Mouse (Mus musculus) adrenal gland, postnatal 36 days (tissue): ENCODE results near the gene Prr29. TPM values are rescaled to one million over a fixed set of nuclear protein-coding genes. Genes with fewer than 3 reads are reported as not detected.
A peak's percentile ranks its signal among the peaks of the same experiment; 100 is the strongest.
"Not testable (repeated sequence)": the region's sequence is repeated elsewhere in the genome, so short reads cannot be mapped to it uniquely, and the experiment has no call there.

Experiments used
- DNase-seq, 2 experiments: peaks; one replicate each; pipeline ENCODE4 v3.0.0; 2021; ENCODE audit warnings: mixed read lengths in 1 of 2
- total RNA-seq, 2 experiments: library from RNA; stranded (reverse); gene quantifications; 2 replicates each; pipeline ENCODE4 v1.2.3; 2021

Gene Prr29
- total RNA-seq, 2 experiments from 2014 or later, result not detected

DNA sequence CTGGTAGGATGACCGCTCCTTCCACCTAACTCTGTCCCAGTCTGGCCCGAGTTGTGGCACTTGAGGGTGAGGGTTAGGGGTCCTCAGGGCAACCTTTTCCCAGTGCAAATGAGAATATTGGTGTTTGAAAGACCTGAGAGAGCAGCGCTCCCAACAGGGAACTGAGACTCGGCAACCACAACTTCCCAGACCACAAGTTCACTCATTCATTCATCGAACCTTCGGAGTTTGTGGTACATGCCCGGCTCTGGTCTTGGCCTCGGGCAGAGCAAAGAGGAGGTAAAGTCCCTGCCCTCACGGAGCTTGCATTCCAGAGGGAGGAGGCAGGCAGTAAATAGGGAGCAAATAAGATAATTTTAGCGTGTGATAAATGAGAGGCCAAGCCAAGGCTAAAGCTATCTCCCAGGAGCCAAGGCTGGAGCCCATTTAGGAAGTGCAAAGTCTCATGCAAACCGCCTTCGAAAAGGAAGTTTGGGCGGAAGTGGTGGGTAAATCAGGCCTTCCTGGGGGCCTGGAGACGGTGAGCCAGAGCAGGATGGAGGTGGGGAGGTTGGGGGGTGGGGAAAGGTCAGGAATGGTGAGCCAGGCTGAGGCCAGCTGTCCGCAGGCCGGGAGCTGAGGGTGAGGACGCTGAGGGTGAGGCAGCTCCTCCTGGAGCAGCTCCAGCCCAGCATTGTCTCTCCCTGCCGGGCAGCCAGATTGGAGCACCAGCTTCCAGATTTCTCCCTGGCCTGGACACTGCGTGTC is 9.7 kb upstream of the Prr29 start:
- peak; percentile 66 to 76 for DNase-seq

DNA sequence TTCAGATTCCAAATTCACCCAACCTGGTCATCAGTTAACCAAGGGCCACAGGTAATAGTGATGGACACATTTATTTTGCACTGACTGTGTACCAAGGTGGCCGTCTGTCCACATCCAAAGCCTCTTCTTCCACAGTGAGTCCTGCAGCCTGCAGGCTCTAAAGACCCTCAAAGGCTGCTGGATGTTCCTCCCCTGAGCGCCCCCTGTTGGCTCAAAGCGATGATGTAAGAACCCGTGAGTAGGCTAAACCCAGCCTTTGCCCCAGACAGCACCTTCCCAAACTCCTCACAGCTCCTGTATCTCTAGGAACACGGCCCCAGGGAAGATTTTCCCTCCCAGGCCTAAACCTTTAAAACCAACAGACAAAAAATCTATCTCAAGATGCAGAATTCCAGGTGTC is 5.9 kb upstream of the Prr29 start:
- no peak for DNase-seq

DNA sequence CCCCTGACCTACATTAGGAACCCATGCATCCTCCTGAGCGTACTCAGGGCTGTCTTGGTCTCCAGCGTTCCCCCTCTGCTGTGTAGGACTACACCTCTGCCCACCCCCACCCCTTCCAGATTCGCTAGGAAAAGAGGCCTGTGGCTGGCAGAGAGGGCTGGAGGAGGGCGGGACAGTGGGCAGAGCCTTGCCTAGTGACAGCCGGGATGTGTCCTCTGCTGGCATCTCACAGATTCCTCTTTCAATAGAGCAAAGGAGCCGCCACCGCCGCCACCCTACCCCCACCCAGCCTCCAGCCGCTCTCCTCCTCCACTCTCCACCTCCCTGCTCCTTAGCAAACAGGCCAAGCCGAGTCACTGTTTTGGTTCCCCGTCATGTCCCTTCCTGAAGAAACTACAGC is 560 bp upstream of the Prr29 start:
- peak; percentile 28 to 54 for DNase-seq

DNA sequence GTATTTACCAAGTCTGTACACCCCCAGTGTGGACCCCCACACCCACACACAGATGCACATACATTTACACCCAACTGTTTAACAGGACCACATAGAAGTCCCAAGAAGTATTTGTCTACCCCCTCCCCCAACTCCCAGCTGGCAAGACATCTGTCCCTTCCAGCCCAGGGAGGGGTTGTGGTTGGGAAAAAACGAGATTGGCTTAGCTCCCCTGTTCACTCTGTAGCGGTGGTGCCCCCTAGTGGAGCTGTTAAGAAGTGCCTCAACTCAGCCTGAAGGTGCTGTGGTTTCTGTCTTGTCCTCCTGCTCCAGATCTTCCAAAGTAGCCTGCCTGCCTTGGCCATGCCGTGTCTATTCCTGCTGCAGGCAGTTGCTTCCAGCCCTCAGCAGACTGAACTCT is 1.0 kb downstream of the Prr29 start:
- peak; percentile 84 to 88 for DNase-seq

DNA sequence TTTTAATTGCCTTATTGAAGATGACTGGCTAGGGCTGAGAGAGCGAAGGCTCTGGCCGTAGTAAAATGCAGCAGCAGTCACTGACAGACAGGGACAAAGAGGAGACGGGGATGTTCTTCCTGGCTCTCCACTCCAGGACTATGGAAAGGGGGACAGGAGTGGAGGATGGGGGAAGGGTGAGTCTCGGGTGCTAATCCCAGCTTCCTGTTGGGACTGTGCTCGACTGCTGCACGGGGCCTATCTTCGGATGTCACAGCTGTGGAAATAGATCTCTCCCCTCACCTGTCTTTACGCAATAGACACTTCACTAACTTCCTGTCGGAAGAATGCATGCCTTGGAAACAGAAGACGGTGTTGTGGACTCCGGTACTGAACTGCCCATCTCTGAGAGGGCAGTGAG is 8.7 kb downstream of the Prr29 start:
- DNase-seq, result no peak

DNA sequence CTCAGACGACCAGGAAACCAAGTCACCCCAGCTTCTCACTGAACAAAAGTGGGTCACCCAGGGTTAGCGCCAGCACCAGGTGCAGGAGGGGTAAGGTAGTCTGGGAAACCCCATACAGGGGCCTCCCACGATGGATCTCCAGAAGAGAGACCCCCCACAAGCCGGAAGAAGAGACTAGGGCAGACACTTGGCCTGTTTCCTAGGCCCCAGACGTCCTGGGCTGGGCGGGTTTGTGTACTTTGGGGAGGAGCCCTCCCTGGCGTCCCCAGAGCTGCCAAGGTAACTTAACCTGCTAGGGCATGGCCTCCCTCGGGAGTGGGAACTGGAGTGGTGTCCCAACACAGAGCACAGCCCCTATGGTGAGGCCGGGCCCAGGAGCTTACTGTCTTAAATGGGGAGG is 9.3 kb downstream of the Prr29 start:
- no peak for DNase-seq

DNA sequence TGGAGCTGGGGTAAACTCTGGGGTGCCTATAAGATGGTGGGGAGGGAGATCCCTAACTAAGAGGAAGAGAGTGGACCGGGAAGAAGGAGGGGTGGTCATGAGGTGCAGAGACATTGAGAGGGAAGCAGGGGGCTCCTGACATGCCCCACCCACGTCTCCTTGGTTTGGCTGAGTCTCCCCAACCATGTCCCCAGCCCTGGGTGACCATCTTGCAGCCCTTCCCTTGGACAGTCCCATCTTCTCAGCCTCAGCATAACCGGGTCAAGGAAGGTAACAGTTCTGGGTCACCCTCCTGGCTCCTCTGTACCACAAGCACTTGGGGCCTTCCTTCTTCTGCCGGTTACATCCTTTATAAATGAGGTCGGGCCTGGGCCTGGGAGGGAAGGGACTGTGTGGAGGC is 9.7 kb downstream of the Prr29 start:
- no peak for DNase-seq

DNA sequence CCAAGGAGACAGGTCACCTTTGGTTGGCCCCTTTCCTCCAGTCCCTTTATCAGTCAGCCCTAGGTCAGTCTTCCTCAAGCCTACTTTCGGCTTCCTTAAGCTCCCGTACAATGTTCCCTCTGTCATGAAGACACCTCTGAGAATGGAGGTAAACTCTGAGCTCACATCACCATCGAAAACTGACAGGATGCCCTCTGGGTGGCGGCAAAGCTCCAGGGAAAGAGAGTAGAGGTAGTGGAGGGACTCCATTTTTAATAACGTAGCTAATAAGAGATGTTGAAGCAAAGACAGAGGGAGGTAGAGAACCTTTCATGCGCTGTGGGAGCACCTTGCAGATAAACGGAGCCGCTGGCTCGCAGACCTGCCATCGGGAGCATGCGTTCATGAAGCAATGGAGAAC is 15.7 kb downstream of the Prr29 start:
- DNase-seq, result no peak

DNA sequence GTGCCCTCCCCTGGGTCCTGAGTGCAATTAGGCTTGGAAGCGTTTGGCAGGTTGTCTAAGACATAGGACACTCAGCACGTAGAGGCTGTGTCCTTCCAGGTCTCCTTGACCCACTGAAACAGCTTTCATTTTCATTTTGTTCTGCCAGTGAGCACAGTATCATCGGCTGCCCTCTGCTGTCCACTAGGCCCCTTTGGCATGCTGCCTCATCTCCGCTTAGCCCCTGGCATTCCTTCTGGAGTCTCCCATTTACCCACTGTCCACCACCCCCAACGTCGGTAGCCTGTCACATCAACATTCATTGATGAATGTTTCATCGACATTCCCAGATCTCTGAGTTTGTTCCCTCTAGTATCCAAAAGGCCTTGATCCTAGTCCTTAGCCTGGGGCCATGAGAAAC is 16.6 kb downstream of the Prr29 start:
- peak; percentile 62 to 77 for DNase-seq

DNA sequence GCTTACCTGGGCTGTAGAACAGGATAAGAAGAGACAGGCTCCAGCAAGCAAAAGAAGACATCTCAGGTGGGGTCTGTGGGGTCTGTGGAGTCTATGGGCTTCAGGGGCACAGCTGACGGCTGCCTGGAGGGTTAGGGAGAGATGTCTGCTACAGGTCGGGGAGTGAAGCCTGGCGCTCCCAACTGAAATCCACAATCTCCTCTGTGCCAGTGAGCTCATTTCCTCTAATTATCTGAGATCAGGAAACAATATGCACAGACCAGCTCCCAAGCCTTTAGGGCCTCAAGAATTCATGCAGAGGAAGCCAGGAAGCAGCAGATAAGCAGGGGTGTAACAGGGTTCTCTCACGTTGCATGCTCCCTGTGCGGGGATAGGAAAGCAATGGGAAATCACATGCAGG is 17.2 kb downstream of the Prr29 start:
- DNase-seq, result peak in 1 of 2 experiments; percentile 30

DNA sequence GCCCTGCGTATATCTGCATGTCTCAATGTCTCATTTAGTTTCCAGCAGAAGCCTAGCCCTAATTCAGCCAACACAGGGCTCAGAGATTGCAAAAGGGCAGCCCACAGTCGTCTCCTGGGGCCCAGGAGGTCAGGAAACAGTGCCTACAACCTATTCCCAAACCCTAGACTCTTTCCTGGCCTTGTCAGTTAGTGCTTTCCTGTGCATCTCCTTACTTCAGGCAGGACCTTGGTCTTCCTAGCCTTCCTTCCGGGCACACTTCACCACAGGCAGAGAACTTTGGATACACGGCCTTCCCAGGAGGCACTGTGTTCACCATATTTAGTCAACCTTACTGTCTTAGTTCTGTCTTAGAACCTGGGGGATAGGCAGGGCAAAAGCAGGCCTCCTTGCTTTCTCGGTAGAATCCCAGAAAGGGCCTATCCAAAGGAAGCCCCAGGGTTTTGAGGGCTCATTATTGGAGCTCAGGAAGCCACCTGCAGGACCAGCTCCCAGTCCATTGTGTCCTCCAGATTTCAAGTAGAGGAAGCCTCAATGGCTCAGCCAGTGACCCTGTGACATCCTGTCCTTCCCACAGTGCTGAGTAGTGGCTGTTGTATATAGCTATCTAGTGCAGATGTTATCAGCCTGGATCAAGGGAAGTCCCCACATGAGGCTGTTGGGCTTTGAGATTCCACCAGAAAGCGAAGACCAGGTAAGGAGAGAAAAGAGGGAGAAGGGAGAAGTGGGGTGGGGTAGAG is 17.9 kb downstream of the Prr29 start:
- no peak for DNase-seq

DNA sequence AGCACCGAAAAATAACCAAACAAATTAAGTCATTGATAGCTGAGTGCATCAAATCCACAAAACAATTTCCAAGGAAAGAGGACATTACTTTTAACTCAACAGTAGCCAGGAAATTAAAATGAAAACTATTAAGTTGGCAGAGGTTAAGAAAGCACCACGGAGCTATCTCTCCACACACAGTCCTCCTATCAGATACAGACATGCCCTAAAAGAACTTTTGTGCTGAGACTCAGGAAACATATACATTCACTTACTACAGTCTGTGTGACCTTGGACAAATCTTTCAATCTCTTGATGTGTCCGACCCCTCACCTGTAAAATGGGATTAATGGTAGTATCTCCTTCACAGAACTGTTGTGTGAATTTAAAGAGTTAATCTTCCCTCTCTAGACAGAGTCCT is 21.1 kb downstream of the Prr29 start:
- DNase-seq, result no peak

DNA sequence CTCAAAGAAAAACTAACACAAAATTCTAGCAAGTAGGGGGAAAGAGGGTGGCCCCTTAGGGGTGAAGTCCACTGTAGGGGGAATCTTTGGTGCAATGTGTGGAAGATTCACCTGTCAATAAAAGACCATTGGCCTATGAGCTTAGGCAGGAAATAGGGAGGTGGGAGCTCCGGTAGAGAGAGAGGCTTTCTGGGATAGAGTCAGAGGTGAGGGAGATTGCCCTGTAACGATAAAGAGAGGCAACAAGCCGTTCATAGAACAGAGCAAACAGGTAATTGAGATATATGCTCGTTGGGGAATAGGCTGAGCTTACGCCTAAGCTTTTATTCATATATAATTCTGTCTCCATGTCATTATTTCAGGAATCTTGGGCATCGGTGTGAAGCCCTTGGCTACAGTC is 21.7 kb downstream of the Prr29 start:
- DNase-seq, result no peak

DNA sequence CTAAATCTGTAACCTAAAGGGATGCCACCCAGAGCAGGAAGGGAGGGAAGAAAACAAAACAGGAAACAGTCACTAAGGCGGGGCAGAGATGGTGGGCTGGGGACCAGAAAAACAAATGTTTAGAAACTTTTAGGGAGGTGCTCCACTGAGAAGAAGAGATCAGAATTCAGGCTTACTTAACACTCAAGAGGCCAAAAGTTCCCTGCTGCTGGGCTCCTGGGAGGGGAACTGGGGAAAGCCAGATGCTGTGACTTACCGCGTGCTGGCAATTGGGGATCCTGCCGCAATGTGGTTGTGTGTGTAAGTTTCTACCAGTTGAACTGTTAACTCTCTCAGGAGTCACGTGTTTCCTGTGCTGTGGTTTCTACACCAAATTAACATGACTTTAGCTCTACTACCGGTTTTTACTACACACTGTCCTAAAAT is 22.5 kb downstream of the Prr29 start, which contains the start of gene Icam2:
Gene Icam2, minus strand, starts transcription at position 285 of the 426 bp plus-strand sequence.
- no peak for DNase-seq

DNA sequence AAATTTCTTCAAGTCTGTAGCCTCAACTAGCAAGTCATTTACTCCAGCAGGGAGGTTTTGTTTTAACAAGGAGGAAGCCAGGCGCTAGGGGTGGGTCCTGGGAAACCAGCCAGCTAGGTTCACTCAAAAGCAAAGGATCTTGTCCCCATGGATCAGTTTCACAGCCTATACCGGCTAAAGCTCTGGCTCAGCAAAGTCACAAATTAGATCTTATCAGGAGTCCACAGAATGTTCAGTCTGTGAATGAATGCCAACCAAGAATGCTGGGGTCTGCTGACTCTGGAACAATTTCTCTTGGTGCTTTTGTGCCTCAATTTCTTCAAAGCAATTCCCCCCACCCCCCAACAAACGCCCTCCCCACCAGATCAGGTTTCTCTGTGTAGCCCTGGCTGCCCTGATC is 24.3 kb downstream of the Prr29 start:
- no peak for DNase-seq

DNA sequence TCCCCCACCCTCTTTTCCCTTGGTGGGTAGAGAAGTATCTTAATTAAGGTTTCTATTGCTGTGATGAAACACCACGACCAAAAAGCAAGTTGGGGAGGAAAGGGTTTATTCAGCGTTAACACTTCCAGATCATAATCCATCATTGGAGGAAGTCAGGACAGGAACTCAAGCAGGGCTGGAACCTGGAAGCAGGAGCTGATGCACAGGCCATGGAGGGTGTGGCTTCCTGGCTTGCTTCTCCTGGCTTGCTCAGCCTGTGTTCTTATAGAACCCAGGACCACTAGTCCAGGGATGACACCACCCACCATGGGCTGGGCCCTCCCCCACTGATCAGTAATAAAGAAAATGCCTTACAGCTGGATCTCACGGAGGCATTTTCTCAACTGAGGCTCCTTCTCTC is 25.5 kb downstream of the Prr29 start:
- DNase-seq, result no peak

DNA sequence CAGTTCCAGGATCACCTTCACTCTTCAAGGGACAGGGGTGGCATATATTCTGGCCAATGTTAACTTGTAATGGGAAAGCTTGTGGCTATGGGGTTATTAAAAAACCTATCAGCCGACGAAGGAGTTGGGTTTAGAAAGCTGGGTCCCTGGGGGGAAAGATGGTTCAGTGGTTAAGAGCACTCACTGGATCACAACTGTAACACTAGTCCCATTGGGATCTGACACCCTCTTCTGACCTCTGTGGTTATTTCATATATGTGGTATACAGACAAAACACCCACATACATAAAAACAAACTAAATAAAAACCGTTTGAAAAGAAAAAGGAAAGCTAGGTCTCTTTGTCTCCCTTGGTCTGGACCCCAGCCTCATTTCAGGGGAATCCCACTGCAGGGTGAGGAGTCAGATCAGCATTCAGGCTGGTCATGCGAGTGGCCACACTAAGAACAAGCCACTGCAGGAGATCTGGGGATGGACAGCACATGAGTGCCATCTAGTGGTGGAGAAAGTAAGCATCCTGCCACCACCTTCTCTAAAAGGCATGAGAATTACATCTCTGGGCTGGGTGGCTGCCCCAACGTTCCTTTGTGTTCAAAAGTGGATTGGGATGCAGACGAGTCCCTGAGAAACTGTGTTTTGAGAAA is 26.4 kb downstream of the Prr29 start:
- DNase-seq, result peak; percentile 62 to 73

DNA sequence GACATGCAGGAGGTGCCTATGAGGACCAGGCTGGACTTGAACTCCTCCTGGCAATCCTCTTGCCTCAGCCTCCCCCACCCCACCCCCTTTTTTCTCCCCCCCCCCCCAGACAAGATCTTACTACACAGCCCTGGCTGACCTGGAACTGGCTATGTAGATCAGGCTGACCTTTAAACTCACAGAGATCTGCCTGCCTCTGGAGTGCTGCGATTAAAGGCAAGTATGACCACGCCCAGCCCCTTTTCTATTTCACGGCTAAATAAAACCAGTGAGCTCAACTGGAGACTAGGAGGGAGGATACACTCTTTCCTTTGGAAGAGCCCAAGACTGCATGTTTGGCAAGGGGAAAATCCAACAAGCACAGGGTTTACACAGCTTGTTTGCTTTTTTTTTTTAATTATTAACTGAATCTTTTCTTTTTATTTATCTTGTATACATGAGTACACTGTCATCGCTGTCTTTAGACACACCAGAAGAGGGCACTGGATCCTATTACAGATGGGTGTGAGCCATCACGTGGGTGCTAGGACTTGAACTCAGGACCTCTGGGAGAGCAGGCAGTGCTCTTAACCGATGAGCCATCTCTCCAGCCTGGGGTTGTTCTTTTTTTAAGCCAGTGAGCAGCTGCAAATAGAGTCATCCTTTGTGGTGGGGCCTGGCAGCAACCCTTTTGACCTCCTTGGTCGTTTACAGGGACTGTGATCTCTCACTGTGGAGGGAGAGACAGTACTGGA is 27.5 kb downstream of the Prr29 start:
- no peak for DNase-seq

DNA sequence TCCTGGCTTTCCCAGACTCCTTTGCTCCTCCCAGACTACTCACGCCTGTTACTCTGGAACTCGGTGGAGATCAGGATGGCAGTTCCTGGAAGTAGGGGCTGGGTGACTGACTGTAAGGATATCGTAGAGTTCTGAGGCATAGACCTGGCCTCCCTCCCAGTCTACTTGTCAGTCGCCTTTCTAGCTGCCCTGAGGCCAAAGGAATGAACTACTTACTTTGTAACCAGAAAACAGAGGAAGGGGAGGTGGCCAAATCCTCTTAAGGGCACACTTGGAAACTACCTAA is 28.0 kb downstream of the Prr29 start:
- no peak for DNase-seq

DNA sequence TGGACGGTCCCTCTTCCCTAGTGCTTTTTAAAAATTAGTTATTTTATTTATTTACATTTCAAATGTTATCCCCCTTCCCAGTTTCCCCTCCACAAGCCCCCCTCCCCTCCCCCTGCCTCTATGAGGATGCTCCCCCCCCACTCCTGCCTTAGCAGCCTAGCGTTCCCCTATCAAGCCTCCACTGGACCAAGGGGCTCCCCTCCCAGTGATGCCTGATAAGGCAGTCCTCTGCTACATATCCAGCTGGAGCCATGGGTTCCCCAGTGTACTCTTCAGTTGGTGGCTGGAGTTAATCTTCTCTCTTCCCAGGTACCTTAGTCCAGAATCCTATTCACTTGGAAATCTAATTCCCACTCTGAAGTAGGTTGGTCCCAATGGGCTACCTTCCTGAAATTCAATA is 28.8 kb downstream of the Prr29 start:
- DNase-seq, result not testable (repeated sequence)

DNA sequence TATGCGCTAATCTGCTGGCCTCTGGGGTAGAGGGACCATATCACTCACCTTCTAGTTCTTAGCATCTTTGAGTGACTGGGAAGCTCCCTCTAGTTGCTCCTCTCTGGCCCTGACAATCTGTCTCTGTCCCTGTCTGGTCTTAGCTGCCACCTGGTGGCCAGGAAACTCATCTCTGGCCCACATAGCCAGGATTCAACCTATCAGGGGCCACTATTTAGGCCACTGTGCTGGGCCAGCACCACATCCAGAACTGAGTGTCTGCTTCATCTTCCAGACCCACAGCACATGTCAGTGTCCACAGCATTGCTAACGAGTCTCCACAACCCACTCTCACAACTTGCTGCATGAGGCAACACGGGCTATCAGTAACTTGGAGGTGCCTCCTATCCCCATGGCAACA is 32.4 kb downstream of the Prr29 start:
- no peak for DNase-seq

DNA sequence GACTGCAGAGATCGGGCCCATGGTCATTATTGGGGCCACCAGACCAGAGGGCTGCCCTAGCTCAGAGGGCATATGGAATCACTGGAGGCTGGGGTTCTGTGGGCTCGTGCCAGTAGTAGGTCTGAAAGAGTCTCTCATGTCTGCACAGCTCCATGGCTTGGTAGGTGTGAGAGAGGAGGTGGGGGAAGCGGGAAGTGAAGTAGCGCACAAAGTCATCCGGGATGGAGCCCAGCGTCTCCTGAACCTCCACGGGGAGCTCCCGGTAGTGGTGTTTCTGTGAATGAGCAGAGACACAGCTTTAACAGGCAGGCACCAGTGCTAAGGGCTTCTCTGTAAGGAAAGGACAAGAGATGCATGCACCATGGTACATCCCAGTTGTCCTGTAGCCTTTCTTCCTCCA is 33.2 kb downstream of the Prr29 start:
- no peak for DNase-seq

DNA sequence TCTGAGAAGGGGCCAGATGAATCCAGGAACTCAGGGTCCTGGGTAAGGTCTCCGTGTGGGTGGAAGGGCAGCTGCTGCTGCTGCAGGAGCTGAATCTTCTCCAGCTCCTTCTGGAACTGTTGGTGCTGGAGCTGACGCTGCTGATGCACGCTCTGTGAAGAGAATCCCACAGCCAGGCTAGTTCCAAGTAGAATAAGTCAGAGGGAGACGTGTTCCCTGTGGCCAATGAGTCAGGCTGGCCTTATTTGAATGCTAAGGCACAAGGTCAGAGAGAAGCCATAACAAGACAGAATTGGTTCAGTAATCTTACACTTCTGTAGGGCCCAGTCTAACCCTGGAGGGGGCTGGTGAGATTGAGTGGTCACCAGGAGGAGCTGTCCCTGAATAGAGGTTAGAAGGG is 44.7 kb downstream of the Prr29 start:
- peak; percentile 67 to 70 for DNase-seq
